Mouse (Mus musculus) cortical plate, adult 2 months (tissue): ENCODE measurements at regions not wholly inside any gene's neighbourhood (a gene's known extent, or its start where the extent isn't known, plus 50 kb on each side); places are given as distances from the start of the nearest gene placed in this dataset.

ENCODE experiments used
- CTCF ChIP-seq: fragments of 200-500 bp; IDR thresholded peaks from 2 replicates; pipeline ENCODE4 v1.5.1; 2011; ENCODE audit warnings: mild to moderate bottlenecking, control low read depth, low read length; ENCODE audit not compliant: insufficient read depth; ENCODE audit errors: extremely low read depth
- POLR2A ChIP-seq: fragments of 200-500 bp; IDR thresholded peaks from 2 replicates; pipeline ENCODE4 v1.6.1; 2011; ENCODE audit warnings: mild to moderate bottlenecking, low read length, control low read depth; ENCODE audit not compliant: insufficient read depth; ENCODE audit errors: extremely low read depth

DNA sequence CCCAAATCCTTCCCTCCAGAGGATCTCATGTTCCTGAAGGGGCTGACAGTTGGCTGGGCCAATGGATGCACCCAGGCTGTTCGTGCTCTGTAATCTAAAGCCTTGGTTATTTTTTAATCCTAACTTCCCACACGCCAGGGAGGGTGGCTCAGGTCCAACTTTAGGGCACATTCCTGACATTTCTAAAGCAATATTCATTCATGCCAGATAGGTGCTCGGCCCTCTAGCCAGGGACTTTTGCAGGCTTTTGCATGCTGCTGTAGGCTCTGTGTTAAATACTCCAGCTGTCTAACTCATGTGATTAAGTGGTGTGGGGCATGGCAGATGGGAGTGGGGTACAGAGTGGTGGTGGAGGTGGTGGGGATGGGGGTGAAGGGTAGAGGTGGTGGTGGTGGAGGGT is 246.0 kb downstream of the Plpp3 start:
- TF ChIP-seq POLR2A (no peak), CTCF (no peak)
